Mouse (Mus musculus) liver, embryonic 14.5 days (tissue): ENCODE results near the gene Pax8. TPM values are rescaled to one million over a fixed set of nuclear protein-coding genes. Genes with fewer than 3 reads are reported as not detected.

Experiments
- ATAC-seq: fragments of 200-750 bp; cut with Nextera tagmentation; 2 replicates; pipeline ENCODE4 v1.8.0; 2017; ENCODE audit warnings: moderate number of reproducible peaks, mild to moderate bottlenecking, moderate library complexity; ENCODE audit not compliant: insufficient read depth
- DNase-seq, 3 experiments: peaks; one replicate each; pipeline ENCODE4 v3.0.0-alpha.2; 2012 to 2013; ENCODE audit warnings: low read depth in 3 of 3, low spot score in 3 of 3
- H3K27ac ChIP-seq: fragments of 300-500 bp; sonication (generic); 2 replicates; pipeline ENCODE4 v1.5.1; 2014; ENCODE audit warnings: moderate library complexity, mild to moderate bottlenecking, control low read depth, inconsistent platforms
- H3K27me3 ChIP-seq: fragments of 300-500 bp; sonication (generic); 2 replicates; pipeline ENCODE4 v1.6.1; 2014; ENCODE audit warnings: mild to moderate bottlenecking, low read length, moderate library complexity; ENCODE audit not compliant: control insufficient read depth, insufficient read depth
- H3K36me3 ChIP-seq: fragments of 300-500 bp; sonication (generic); replicated peaks from 2 replicates; pipeline ENCODE4 v1.6.1; 2014; ENCODE audit warnings: low read depth; ENCODE audit not compliant: control insufficient read depth, insufficient read depth
- H3K4me1 ChIP-seq, 2 experiments: fragments of 200-500 bp in 1 of 2; fragments of 300-500 bp in 1 of 2; sonication (generic) in 1 of 2; replicated peaks; 2 replicates each; pipeline ENCODE4 v1.6.1; 2012 to 2014; ENCODE audit warnings: antibody characterized with exemption in 1 of 2, inconsistent platforms in 1 of 2, low read length in 1 of 2; ENCODE audit not compliant: control insufficient read depth in 2 of 2, insufficient read depth in 2 of 2
- H3K4me2 ChIP-seq: fragments of 300-500 bp; sonication (generic); 2 replicates; pipeline ENCODE4 v1.6.1; 2014; ENCODE audit warnings: low read depth, mild to moderate bottlenecking, control low read depth, moderate library complexity
- H3K4me3 ChIP-seq, 2 experiments: fragments of 200-500 bp in 1 of 2; fragments of 300-500 bp in 1 of 2; sonication (generic) in 1 of 2; 2 replicates each; pipeline ENCODE4 v1.5.1; 2012 to 2014; ENCODE audit warnings: low read depth in 2 of 2, low read length in 2 of 2, mild to moderate bottlenecking in 2 of 2, control low read depth in 1 of 2, inconsistent platforms in 1 of 2, moderate library complexity in 1 of 2; ENCODE audit not compliant: insufficient read depth in 1 of 2
- H3K9ac ChIP-seq: fragments of 300-500 bp; sonication (generic); replicated peaks from 2 replicates; pipeline ENCODE4 v1.6.1; 2014; ENCODE audit warnings: mild to moderate bottlenecking, control low read depth, moderate library complexity
- H3K9me3 ChIP-seq: fragments of 300-500 bp; sonication (generic); 2 replicates; pipeline ENCODE4 v1.6.1; 2016; ENCODE audit warnings: low read length, mixed read lengths; ENCODE audit not compliant: control insufficient read depth
- CTCF ChIP-seq: IDR thresholded peaks from 2 replicates; pipeline ENCODE4 v1.5.1; 2016; ENCODE audit warnings: antibody characterized with exemption, low read depth, control low read depth
- EP300 ChIP-seq: IDR thresholded peaks from 2 replicates; pipeline ENCODE4 v1.6.1; 2016; ENCODE audit warnings: antibody characterized with exemption, low read depth
- WGBS: fragments of 180-500 bp; shearing (Covaris S2); extraction: QIAGEN DNeasy Blood & Tissue Kit; methylation state at CpG from one replicate; pipeline ENCODE4 v1.1.7; 2014; ENCODE audit not compliant: insufficient replicate concordance; 5-methylcytosine and 5-hydroxymethylcytosine counted together
- polyA plus RNA-seq, 2 experiments: library from polyadenylated mRNA; depleted of rRNA in 1 of 2; stranded (reverse) in 1 of 2; unstranded in 1 of 2; fragments of >200 nt; fragmentation: Nextera tagmentation in 1 of 2; extraction: Ambion mirVana in 1 of 2; gene quantifications; 2 replicates each; pipeline versions ENCODE4 v1.2.1 to v1.2.3; 2012 to 2014

The Pax8 gene
- polyA plus RNA-seq (2012; rRNA removed) (0.03 TPM in 2 replicates), polyA plus RNA-seq (2014; fragmentation: Nextera tagmentation; extraction: Ambion mirVana) (not detected in 2 replicates)

GRCm38 (mm10) chr2:24475420-24475819 lies at the start of gene Pax8:
Gene Pax8 (minus strand): TSS chr2:24475599.
- DNase-seq (no peak), ATAC-seq (no peak)
- no peak within 1 kb of the TSS for H3K4me2 ChIP-seq
- WGBS, result 18% methylated on average over 9 of the region's 9 CpGs
- H3K9ac ChIP-seq, result no peak within 1 kb of the TSS
- H3K4me1 ChIP-seq, result 0 out of 4 replicates have a peak, but pooled peaks cover 0 to 1% of the 10 kb centered on the region in 2 experiments
- H3K36me3 ChIP-seq, result no peaks in the 10 kb centered on the region
- no peak within 1 kb of the TSS for H3K4me3 ChIP-seq
- H3K27me3 ChIP-seq, result peaks cover 53% of the 10 kb centered on the region
- TF ChIP-seq EP300 (no peak), CTCF (no peak)
- H3K27ac ChIP-seq, result no peak within 1 kb of the TSS
- no peaks in the 10 kb centered on the region for H3K9me3 ChIP-seq

DNA sequence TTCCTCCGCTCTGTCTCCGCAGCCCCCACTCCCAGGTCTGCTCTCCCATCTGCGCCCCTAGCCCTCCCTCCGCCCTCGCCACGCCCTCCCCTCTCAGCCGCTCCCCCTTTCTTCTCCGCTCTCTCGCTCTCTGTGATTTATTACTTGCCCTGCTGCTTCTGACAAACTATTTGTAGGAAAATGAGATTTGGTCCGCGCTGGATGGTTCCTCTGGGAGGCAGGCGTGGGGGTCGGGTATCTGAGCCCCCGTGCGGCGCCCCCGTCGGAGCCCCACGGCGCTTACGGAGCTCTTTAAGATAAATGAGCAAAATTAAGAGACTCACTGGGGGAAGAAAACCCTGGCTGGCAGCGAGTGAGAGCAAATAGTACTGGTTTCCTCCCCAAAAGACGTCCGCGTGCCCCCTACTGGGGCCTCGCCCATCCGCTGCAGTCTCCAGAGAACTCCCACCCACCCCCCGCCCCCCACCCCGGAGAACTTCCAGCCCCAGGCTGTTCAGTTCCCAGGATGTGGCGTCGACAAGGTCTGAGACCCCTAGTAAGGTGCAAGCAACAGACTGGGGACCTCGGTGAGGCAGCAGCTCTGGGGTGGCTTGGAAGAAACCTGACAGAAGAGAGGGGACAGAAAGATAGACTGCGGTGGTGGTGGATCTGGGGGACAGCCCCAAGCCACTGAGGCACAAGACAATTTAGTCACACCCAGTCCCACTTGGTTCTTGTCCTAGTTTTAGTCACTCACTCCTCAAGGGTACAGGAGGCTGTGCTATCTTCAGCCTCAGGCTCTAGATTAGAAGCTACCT lies 46.2 kb upstream of the Pax8 start:
- no peaks in the 10 kb centered on the region for H3K27me3 ChIP-seq
- no peaks in the 10 kb centered on the region for H3K9me3 ChIP-seq
- H3K36me3 ChIP-seq, result no peaks in the 10 kb centered on the region
- DNase-seq (no peak), ATAC-seq (no peak)
- 2% methylated on average over 33 of the region's 33 CpGs for WGBS
- H3K27ac ChIP-seq, result no peak overlapping the region
- peak overlapping the region; percentile 39; the same call in 1 of the 2 replicates for H3K4me2 ChIP-seq
- H3K4me3 ChIP-seq, result no peak overlapping the region
- H3K9ac ChIP-seq, result no peak overlapping the region
- no peaks in the 10 kb centered on the region for H3K4me1 ChIP-seq
- TF ChIP-seq CTCF, result no peak

GRCm38 (mm10) chr2:24520576-24521272 lies 45.3 kb upstream of the Pax8 start:
- Histone ChIP-seq H3K9ac (no peak overlapping the region), H3K27ac (no peak overlapping the region), H3K4me2 (no peak overlapping the region), H3K36me3 (no peaks in the 10 kb centered on the region), H3K4me3 (no peak overlapping the region), H3K27me3 (no peaks in the 10 kb centered on the region), H3K9me3 (no peaks in the 10 kb centered on the region), H3K4me1 (no peaks in the 10 kb centered on the region)
- WGBS, result 27% methylated on average over 9 of the region's 9 CpGs
- ATAC-seq (no peak), DNase-seq (no peak)
- TF ChIP-seq CTCF (no peak), EP300 (no peak)

GRCm38 (mm10) chr2:24516946-24517345 lies 41.5 kb upstream of the Pax8 start:
- H3K9me3 ChIP-seq, result no peaks in the 10 kb centered on the region
- no peaks in the 10 kb centered on the region for H3K4me1 ChIP-seq
- no peak overlapping the region for H3K9ac ChIP-seq
- no peaks in the 10 kb centered on the region for H3K36me3 ChIP-seq
- 59% methylated on average over 3 of the region's 3 CpGs for WGBS
- ATAC-seq (no peak), DNase-seq (no peak)
- H3K27ac ChIP-seq, result no peak overlapping the region
- no peak overlapping the region for H3K4me2 ChIP-seq
- no peak for TF ChIP-seq CTCF
- no peak for TF ChIP-seq EP300
- H3K4me3 ChIP-seq, result no peak overlapping the region
- no peaks in the 10 kb centered on the region for H3K27me3 ChIP-seq

GRCm38 (mm10) chr2:24507359-24507758 lies 32.0 kb upstream of the Pax8 start:
- Histone ChIP-seq H3K27me3 (no peaks in the 10 kb centered on the region), H3K9me3 (no peaks in the 10 kb centered on the region), H3K4me1 (no peaks in the 10 kb centered on the region; a peak in 1 of 4 replicates), H3K4me2 (no peak overlapping the region), H3K36me3 (no peaks in the 10 kb centered on the region), H3K27ac (no peak overlapping the region), H3K9ac (no peak overlapping the region), H3K4me3 (no peak overlapping the region)
- no peak for ATAC-seq
- DNase-seq, result no peak
- no peak for TF ChIP-seq CTCF
- TF ChIP-seq EP300, result no peak
- WGBS, result 73% methylated on average over 3 of the region's 3 CpGs
